Mouse (Mus musculus) erythroblast, embryonic 14.5 days (primary cell): ENCODE results near the gene Tcaf1.

Experiments
- GATA1 ChIP-seq: IDR thresholded peaks from 2 replicates; pipeline ENCODE4 v1.6.1; 2012; ENCODE audit warnings: low read length, inconsistent platforms, mixed read lengths
- TAL1 ChIP-seq: IDR thresholded peaks from 3 replicates; pipeline ENCODE4 v1.6.1; 2012; ENCODE audit warnings: low read length, inconsistent platforms, mixed read lengths

GRCm38 (mm10) chr6:42631395-42631794 is 78.5 kb downstream of the Tcaf1 start:
- no peak for TF ChIP-seq GATA1
- TF ChIP-seq TAL1: no peak
